Mouse (Mus musculus): ENCODE measurements around the gene Fbln5. TPM values are rescaled to one million over a fixed set of nuclear protein-coding genes. Genes with fewer than 3 reads are reported as not detected.
A peak's percentile ranks its signal among the peaks of the same experiment; 100 is the strongest.

The Fbln5 gene
- total RNA-seq, 2 experiments from 2014 or later = not detected

GRCm38 (mm10) chr12:101815796-101816195 is 3.1 kb downstream of the Fbln5 start:
- ATAC-seq (replicated peaks; ENCODE audit: low FRiP score, low TSS enrichment, poor library complexity, severe bottlenecking) = no peak

- no peak for ATAC-seq (replicated peaks; ENCODE audit: low FRiP score, low TSS enrichment, poor library complexity, severe bottlenecking)
These were observed 4.4 kb downstream of the Fbln5 start for GRCm38 (mm10) chr12:101814423-101814822.

- ATAC-seq (replicated peaks; ENCODE audit: low FRiP score, low TSS enrichment, poor library complexity, severe bottlenecking) = peak; percentile 55
These were observed 7.7 kb downstream of the Fbln5 start for GRCm38 (mm10) chr12:101811181-101811580.

- no peak for ATAC-seq (replicated peaks; ENCODE audit: low FRiP score, low TSS enrichment, poor library complexity, severe bottlenecking)
These were observed 8.3 kb downstream of the Fbln5 start for GRCm38 (mm10) chr12:101810515-101810914.

GRCm38 (mm10) chr12:101807400-101807799 is 11.5 kb downstream of the Fbln5 start:
- no peak for ATAC-seq (replicated peaks; ENCODE audit: low FRiP score, low TSS enrichment, poor library complexity, severe bottlenecking)

GRCm38 (mm10) chr12:101802445-101802844 is 16.4 kb downstream of the Fbln5 start:
- ATAC-seq (replicated peaks; ENCODE audit: low FRiP score, low TSS enrichment, poor library complexity, severe bottlenecking) = no peak

GRCm38 (mm10) chr12:101801744-101802143 is 17.1 kb downstream of the Fbln5 start:
- no peak for ATAC-seq (replicated peaks; ENCODE audit: low FRiP score, low TSS enrichment, poor library complexity, severe bottlenecking)

- ATAC-seq (replicated peaks; ENCODE audit: low FRiP score, low TSS enrichment, poor library complexity, severe bottlenecking) = no peak
These were observed 17.8 kb downstream of the Fbln5 start for GRCm38 (mm10) chr12:101801051-101801450.

GRCm38 (mm10) chr12:101798189-101798922 is 20.5 kb downstream of the Fbln5 start:
- ATAC-seq (replicated peaks; ENCODE audit: low FRiP score, low TSS enrichment, poor library complexity, severe bottlenecking) = no peak

GRCm38 (mm10) chr12:101794458-101794857 is 24.4 kb downstream of the Fbln5 start:
- no peak for ATAC-seq (replicated peaks; ENCODE audit: low FRiP score, low TSS enrichment, poor library complexity, severe bottlenecking)

- no peak for ATAC-seq (replicated peaks; ENCODE audit: low FRiP score, low TSS enrichment, poor library complexity, severe bottlenecking)
These were observed 25.6 kb downstream of the Fbln5 start for GRCm38 (mm10) chr12:101793221-101793621.

- no peak for ATAC-seq (replicated peaks; ENCODE audit: low FRiP score, low TSS enrichment, poor library complexity, severe bottlenecking)
These were observed 26.2 kb downstream of the Fbln5 start for GRCm38 (mm10) chr12:101792684-101793083.

GRCm38 (mm10) chr12:101789767-101790166 is 29.1 kb downstream of the Fbln5 start:
- ATAC-seq (replicated peaks; ENCODE audit: low FRiP score, low TSS enrichment, poor library complexity, severe bottlenecking) = peak; percentile 84

- no peak for ATAC-seq (replicated peaks; ENCODE audit: low FRiP score, low TSS enrichment, poor library complexity, severe bottlenecking)
These were observed 29.6 kb downstream of the Fbln5 start for GRCm38 (mm10) chr12:101789250-101789649.

- ATAC-seq (replicated peaks; ENCODE audit: low FRiP score, low TSS enrichment, poor library complexity, severe bottlenecking) = no peak
These were observed 36.1 kb downstream of the Fbln5 start for GRCm38 (mm10) chr12:101782787-101783186.

GRCm38 (mm10) chr12:101780915-101781314 is 37.9 kb downstream of the Fbln5 start:
- no peak for ATAC-seq (replicated peaks; ENCODE audit: low FRiP score, low TSS enrichment, poor library complexity, severe bottlenecking)

- ATAC-seq (replicated peaks; ENCODE audit: low FRiP score, low TSS enrichment, poor library complexity, severe bottlenecking) = no peak
These were observed 41.1 kb downstream of the Fbln5 start for GRCm38 (mm10) chr12:101777613-101778325.

- ATAC-seq (replicated peaks; ENCODE audit: low FRiP score, low TSS enrichment, poor library complexity, severe bottlenecking) = no peak
These were observed 42.5 kb downstream of the Fbln5 start for GRCm38 (mm10) chr12:101776383-101776782.

- no peak for ATAC-seq (replicated peaks; ENCODE audit: low FRiP score, low TSS enrichment, poor library complexity, severe bottlenecking)
These were observed 44.7 kb downstream of the Fbln5 start for GRCm38 (mm10) chr12:101774116-101774515.

- ATAC-seq (replicated peaks; ENCODE audit: low FRiP score, low TSS enrichment, poor library complexity, severe bottlenecking) = no peak
These were observed 45.9 kb downstream of the Fbln5 start for GRCm38 (mm10) chr12:101772962-101773361.

All from megakaryocyte-erythroid progenitor cell, adult 5-6 weeks (primary cell).